Mouse (Mus musculus) macrophage (primary cell): ENCODE results near the gene Ssrp1. TPM values are rescaled to one million over a fixed set of nuclear protein-coding genes. Genes with fewer than 3 reads are reported as not detected.
A peak's percentile ranks its signal among the peaks of the same experiment; 100 is the strongest.

Experiments used
- H3K27ac ChIP-seq: fragments of 350-480 bp; formaldehyde crosslinking; 2 replicates; pipeline ENCODE4 v1.9.0; 2021
- H3K36me3 ChIP-seq: fragments of 350-480 bp; formaldehyde crosslinking; 2 replicates; pipeline ENCODE4 v1.9.0; 2021; ENCODE audit errors: inconsistent target
- H3K4me3 ChIP-seq: fragments of 350-480 bp; formaldehyde crosslinking; 2 replicates; pipeline ENCODE4 v1.9.0; 2021; ENCODE audit errors: inconsistent target
- H3K79me2 ChIP-seq: fragments of 350-480 bp; formaldehyde crosslinking; 2 replicates; pipeline ENCODE4 v1.9.0; 2021; ENCODE audit errors: inconsistent target
- WGBS: methylation state at CpG from one replicate; pipeline ENCODE4 v1.1.7; 2026; ENCODE audit warnings: inconsistent platforms; ENCODE audit not compliant: missing documents; 5-methylcytosine and 5-hydroxymethylcytosine counted together
- polyA plus RNA-seq: library from polyadenylated mRNA; stranded (reverse); fragments of 250-400 nt; gene quantifications from 3 replicates; pipeline ENCODE4 v1.2.4, GENCODE M21; 2018; ENCODE audit warnings: inconsistent platforms

Ssrp1 gene
- polyA plus RNA-seq, 1 experiment from 2014 or later, result 116 TPM

GRCm38 (mm10) chr2:85014588-85014982 is 22.4 kb upstream of the Ssrp1 start:
- Histone ChIP-seq H3K4me3 (no peak overlapping the region), H3K36me3 (no peaks in the 10 kb centered on the region), H3K27ac (no peak overlapping the region), H3K79me2 (no peaks in the 10 kb centered on the region)
- WGBS, result 17% methylated on average over 3 of the region's 3 CpGs

GRCm38 (mm10) chr2:85022043-85022442 is 15.0 kb upstream of the Ssrp1 start:
- H3K36me3 ChIP-seq, result no peaks in the 10 kb centered on the region
- WGBS, result 92% methylated on average over 4 of the region's 4 CpGs

GRCm38 (mm10) chr2:85026178-85026577 is 10.9 kb upstream of the Ssrp1 start:
- no peak overlapping the region for H3K27ac ChIP-seq
- no peaks in the 10 kb centered on the region for H3K36me3 ChIP-seq
- 76% methylated on average over 3 of the region's 3 CpGs for whole genome bisulfite sequencing
- no peaks in the 10 kb centered on the region for H3K79me2 ChIP-seq
- no peak overlapping the region for H3K4me3 ChIP-seq

More at GRCm38 (mm10) chr2:85022043-85022442, 15.0 kb upstream of the Ssrp1 start:
- H3K27ac ChIP-seq, result no peak overlapping the region
- no peaks in the 10 kb centered on the region for H3K79me2 ChIP-seq
- no peak overlapping the region for H3K4me3 ChIP-seq

GRCm38 (mm10) chr2:85027281-85027680 is 9.8 kb upstream of the Ssrp1 start:
- H3K79me2 ChIP-seq, result no peaks in the 10 kb centered on the region
- WGBS, result 3% methylated on average over 5 of the region's 5 CpGs
- no peaks in the 10 kb centered on the region for H3K36me3 ChIP-seq
- H3K4me3 ChIP-seq, result no peak overlapping the region
- H3K27ac ChIP-seq, result no peak overlapping the region

GRCm38 (mm10) chr2:85029897-85030296 is 7.1 kb upstream of the Ssrp1 start:
- no peaks in the 10 kb centered on the region for H3K79me2 ChIP-seq
- H3K4me3 ChIP-seq, result no peak overlapping the region
- no peaks in the 10 kb centered on the region for H3K36me3 ChIP-seq
- no peak overlapping the region for H3K27ac ChIP-seq
- WGBS, result 47% methylated on average over 6 of the region's 6 CpGs

GRCm38 (mm10) chr2:85030989-85031388 is 6.0 kb upstream of the Ssrp1 start:
- H3K79me2 ChIP-seq, result no peaks in the 10 kb centered on the region
- no peak overlapping the region for H3K27ac ChIP-seq
- H3K36me3 ChIP-seq, result no peaks in the 10 kb centered on the region
- no peak overlapping the region for H3K4me3 ChIP-seq
- 23% methylated on average over 6 of the region's 6 CpGs for WGBS

- H3K79me2 ChIP-seq, result peaks cover 9% of the 10 kb centered on the region
- no peak overlapping the region for H3K27ac ChIP-seq
- H3K4me3 ChIP-seq, result no peak overlapping the region
- H3K36me3 ChIP-seq, result no peaks in the 10 kb centered on the region
- WGBS, result 83% methylated on average over 2 of the region's 2 CpGs
These were observed 3.9 kb upstream of the Ssrp1 start for GRCm38 (mm10) chr2:85033121-85033520.

GRCm38 (mm10) chr2:85034169-85034568 is 2.9 kb upstream of the Ssrp1 start:
- Histone ChIP-seq H3K4me3 (no peak overlapping the region), H3K27ac (no peak overlapping the region), H3K36me3 (no peaks in the 10 kb centered on the region; the same call in 1 of the 2 replicates), H3K79me2 (peaks cover 18% of the 10 kb centered on the region)
- WGBS, result 11% methylated on average over 7 of the region's 7 CpGs

- WGBS, result 20% methylated on average over 11 of the region's 11 CpGs
- H3K4me3 ChIP-seq, result peak overlapping the region; percentile 99
- peak overlapping the region; percentile 36 for H3K27ac ChIP-seq
- peaks cover 24% of the 10 kb centered on the region for H3K36me3 ChIP-seq
- peaks cover 23% of the 10 kb centered on the region for H3K79me2 ChIP-seq
These were observed 457 bp upstream of the Ssrp1 start for GRCm38 (mm10) chr2:85036507-85037046.

- 90% methylated on average over 13 of the region's 13 CpGs for WGBS
- peaks cover 41% of the 10 kb centered on the region for H3K36me3 ChIP-seq
- peak overlapping the region; percentile 99 for H3K4me3 ChIP-seq
- no peak overlapping the region for H3K27ac ChIP-seq
- peaks cover 23% of the 10 kb centered on the region for H3K79me2 ChIP-seq
These were observed 1.3 kb downstream of the Ssrp1 start for GRCm38 (mm10) chr2:85038336-85038735.

GRCm38 (mm10) chr2:85043623-85044022 is 6.6 kb downstream of the Ssrp1 start:
- no peak overlapping the region for H3K27ac ChIP-seq
- 92% methylated on average over 7 of the region's 7 CpGs for WGBS
- peaks cover 73% of the 10 kb centered on the region for H3K36me3 ChIP-seq
- no peak overlapping the region for H3K4me3 ChIP-seq
- H3K79me2 ChIP-seq, result peaks cover 9% of the 10 kb centered on the region

- Histone ChIP-seq H3K27ac (no peak overlapping the region), H3K36me3 (peaks cover 53% of the 10 kb centered on the region), H3K79me2 (no peaks in the 10 kb centered on the region), H3K4me3 (no peak overlapping the region)
- 88% methylated on average over 8 of the region's 8 CpGs for WGBS
These were observed 9.2 kb downstream of the Ssrp1 start for GRCm38 (mm10) chr2:85046222-85046621.

GRCm38 (mm10) chr2:85047081-85047480 is 10.0 kb downstream of the Ssrp1 start:
- 84% methylated on average over 10 of the region's 10 CpGs for WGBS
- H3K4me3 ChIP-seq, result peak overlapping the region; percentile 25
- H3K27ac ChIP-seq, result no peak overlapping the region
- H3K79me2 ChIP-seq, result no peaks in the 10 kb centered on the region
- peaks cover 45% of the 10 kb centered on the region for H3K36me3 ChIP-seq

GRCm38 (mm10) chr2:85047596-85048167 is 10.6 kb downstream of the Ssrp1 start, which contains the start of gene Tnks1bp1:
Gene Tnks1bp1 (plus strand): TSS chr2:85048022.
- Histone ChIP-seq H3K27ac (no peak within 1 kb of the TSS), H3K4me3 (peak within 1 kb of the TSS; percentile 25), H3K79me2 (no peaks in the 10 kb centered on the region), H3K36me3 (peaks cover 39% of the 10 kb centered on the region)
- under 1% methylated on average over 42 of the region's 42 CpGs for WGBS

- H3K36me3 ChIP-seq, result peaks cover 33% of the 10 kb centered on the region
- 7% methylated on average over 31 of the region's 44 CpGs for WGBS
- H3K4me3 ChIP-seq, result peak overlapping the region; percentile 8; the same call in 1 of the 2 replicates
- no peak overlapping the region for H3K27ac ChIP-seq
- H3K79me2 ChIP-seq, result no peaks in the 10 kb centered on the region
These were observed 11.2 kb downstream of the Ssrp1 start for GRCm38 (mm10) chr2:85048168-85048751.
